Mouse (Mus musculus): ENCODE results near the gene Phldb2. TPM values are rescaled to one million over a fixed set of nuclear protein-coding genes. Genes with fewer than 3 reads are reported as not detected.
A peak's percentile ranks its signal among the peaks of the same experiment; 100 is the strongest.

Gene Phldb2
- polyA plus RNA-seq, 1 experiment from 2014 or later = 32.9 TPM

DNA sequence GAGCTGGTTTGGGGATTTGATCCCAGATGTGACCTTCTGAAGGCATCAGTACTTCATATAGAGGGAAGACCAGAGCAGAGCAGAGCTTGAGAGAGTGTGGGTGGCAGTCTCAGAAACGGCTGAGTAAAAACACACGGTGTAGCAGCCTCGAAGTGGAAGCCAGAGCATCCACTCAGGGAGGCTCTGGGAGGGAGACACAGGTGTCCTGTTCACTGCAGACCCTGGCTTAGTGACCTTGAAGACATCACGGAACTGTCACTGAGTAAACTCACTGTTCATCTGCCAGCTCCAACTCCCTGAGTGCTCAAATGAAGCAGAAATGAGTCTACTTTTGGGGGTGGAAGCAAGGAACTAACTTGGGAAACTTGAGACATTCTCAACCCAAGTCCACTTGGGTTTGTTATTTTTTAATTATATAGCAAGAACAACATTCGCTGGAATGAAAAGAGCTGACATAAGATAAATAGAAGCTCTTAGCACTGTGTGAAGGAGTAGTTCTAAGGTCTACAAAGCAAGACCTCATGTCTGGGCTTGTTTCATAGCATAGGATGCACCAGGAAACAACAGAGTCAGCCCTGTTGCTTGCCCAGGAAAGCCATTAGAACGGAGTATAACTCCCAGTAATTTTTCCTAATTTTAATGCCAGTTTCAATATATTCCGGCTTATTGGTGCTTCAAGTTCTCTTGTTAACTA lies 187.4 kb downstream of the Phldb2 start:
- no peak for ATAC-seq (ENCODE audit: low FRiP score, low read depth)
- Histone ChIP-seq H3K27me3 (replicated peaks) (no peaks in the 10 kb centered on the region), H3K27ac (no peak overlapping the region), H3K4me1 (peaks cover 7% of the 10 kb centered on the region; the same call in 1 of the 2 replicates), H3K36me3 (peaks cover 2% of the 10 kb centered on the region; the same call in 1 of the 2 replicates), H3K9me3 (no peaks in the 10 kb centered on the region), H3K4me2 (replicated peaks) (no peak overlapping the region), H3K4me3 (no peak overlapping the region), H3K9ac (no peak overlapping the region)
- 90% methylated on average over 7 of the region's 7 CpGs for WGBS

GRCm38 (mm10) chr16:45765102-45765501 lies 188.3 kb downstream of the Phldb2 start:
- WGBS = 88% methylated on average over 3 of the region's 3 CpGs
- H3K4me3 ChIP-seq = no peak overlapping the region
- H3K4me1 ChIP-seq = peaks cover 7% of the 10 kb centered on the region; the same call in 1 of the 2 replicates
- no peak overlapping the region for H3K27ac ChIP-seq
- H3K9ac ChIP-seq = no peak overlapping the region
- no peaks in the 10 kb centered on the region for H3K27me3 ChIP-seq (replicated peaks)
- H3K36me3 ChIP-seq = no peaks in the 10 kb centered on the region; the same call in 1 of the 2 replicates
- no peaks in the 10 kb centered on the region for H3K9me3 ChIP-seq
- ATAC-seq (ENCODE audit: low FRiP score, low read depth) = no peak
- H3K4me2 ChIP-seq (replicated peaks) = no peak overlapping the region

GRCm38 (mm10) chr16:45762859-45763505 lies 190.4 kb downstream of the Phldb2 start:
- Histone ChIP-seq H3K36me3 (no peaks in the 10 kb centered on the region; the same call in 1 of the 2 replicates), H3K9me3 (no peaks in the 10 kb centered on the region), H3K4me3 (no peak overlapping the region), H3K9ac (no peak overlapping the region), H3K4me2 (replicated peaks) (no peak overlapping the region), H3K27me3 (replicated peaks) (no peaks in the 10 kb centered on the region), H3K27ac (no peak overlapping the region), H3K4me1 (0 out of 2 replicates have a peak, but pooled peaks cover 2% of the 10 kb centered on the region)
- 70% methylated on average over 13 of the region's 13 CpGs for WGBS
- no peak for ATAC-seq (ENCODE audit: low FRiP score, low read depth)

DNA sequence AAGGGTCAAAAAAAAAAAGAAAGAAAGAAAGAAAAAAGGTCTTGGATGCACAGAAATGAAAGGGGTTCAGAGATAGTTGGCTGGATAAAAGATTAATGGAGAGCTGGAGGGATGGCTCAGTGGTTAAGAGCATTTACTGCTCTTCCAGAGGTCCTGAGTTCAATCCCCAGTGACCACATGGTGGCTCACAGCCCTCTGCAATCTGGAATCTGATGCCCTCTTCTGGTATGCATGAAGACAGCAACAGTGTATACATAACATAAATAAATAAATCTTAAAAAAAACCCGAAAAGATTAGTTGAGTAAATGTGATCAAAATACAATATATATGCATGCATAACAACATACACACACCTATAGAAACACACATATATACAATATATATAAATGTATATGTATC lies 192.0 kb downstream of the Phldb2 start:
- Histone ChIP-seq H3K9ac (no peak overlapping the region), H3K4me1 (no peaks in the 10 kb centered on the region), H3K27me3 (replicated peaks) (no peaks in the 10 kb centered on the region), H3K4me3 (no peak overlapping the region), H3K4me2 (replicated peaks) (no peak overlapping the region), H3K27ac (no peak overlapping the region), H3K36me3 (no peaks in the 10 kb centered on the region; the same call in 1 of the 2 replicates), H3K9me3 (no peaks in the 10 kb centered on the region)
- ATAC-seq (ENCODE audit: low FRiP score, low read depth) = no peak
- 80% methylated on average over 1 of the region's 1 CpGs for WGBS

DNA sequence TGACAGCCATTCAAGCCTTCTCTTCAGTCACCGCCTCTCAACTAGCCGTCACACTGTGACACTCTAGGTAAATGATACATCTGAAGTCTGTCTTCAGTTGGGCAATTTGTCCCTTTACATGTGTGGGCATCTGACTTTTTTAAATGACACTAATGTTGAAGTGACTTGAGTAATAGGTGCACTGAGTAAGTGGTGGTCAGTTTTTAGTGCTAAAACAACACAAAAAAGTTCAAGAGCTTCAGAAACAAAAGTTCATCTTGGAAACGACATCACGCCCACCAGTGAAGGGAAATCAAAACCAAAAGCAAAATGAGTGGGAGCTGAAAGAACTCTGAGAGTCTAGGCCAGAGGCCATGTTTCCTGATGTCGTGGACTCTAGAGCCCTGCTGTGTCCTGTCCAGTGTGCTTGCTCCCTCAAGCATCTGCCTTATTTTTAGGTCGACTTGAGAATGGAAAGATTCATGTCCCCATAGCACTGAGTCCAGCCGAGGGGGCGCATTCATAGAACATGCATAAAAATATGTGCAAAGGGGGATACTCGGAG lies 194.6 kb downstream of the Phldb2 start:
- H3K4me2 ChIP-seq (replicated peaks) = no peak overlapping the region
- no peaks in the 10 kb centered on the region; the same call in 1 of the 2 replicates for H3K36me3 ChIP-seq
- 87% methylated on average over 9 of the region's 9 CpGs for WGBS
- no peak overlapping the region for H3K27ac ChIP-seq
- H3K4me3 ChIP-seq = no peak overlapping the region
- no peak overlapping the region for H3K9ac ChIP-seq
- ATAC-seq (ENCODE audit: low FRiP score, low read depth) = no peak
- H3K9me3 ChIP-seq = no peaks in the 10 kb centered on the region
- no peaks in the 10 kb centered on the region for H3K27me3 ChIP-seq (replicated peaks)
- H3K4me1 ChIP-seq = no peaks in the 10 kb centered on the region

DNA sequence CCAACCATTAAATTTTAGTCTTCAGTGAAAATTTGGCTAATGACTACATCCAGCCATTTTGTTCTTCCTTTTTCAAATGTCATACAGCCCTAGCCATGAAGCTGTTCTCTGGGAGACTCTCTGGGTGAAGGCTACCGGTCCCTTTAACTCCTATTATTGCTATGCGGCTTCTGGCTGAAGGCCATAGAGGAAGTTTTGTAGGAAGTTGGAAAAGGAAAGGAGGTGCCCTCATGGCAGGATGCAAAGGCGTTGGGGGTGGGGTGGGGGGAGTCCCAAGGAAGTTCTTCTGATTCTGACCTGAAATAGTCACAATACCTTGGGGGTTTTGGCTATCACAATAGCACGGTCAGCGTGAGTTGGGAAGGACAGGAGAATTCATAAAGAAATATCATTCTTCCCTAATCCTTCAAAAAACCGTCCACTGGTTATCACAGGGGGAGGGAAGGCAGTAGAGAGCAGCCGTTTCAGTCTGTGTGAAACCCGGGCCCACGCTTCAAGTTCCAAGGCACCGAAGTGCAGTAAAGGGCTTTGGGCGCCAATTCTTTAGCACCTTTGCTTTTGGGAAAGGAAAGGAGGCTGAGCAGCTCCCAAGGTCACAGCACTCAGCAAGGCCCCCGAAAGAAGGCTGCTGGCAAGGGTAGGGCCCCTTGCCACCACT lies 195.8 kb downstream of the Phldb2 start:
- Histone ChIP-seq H3K9ac (no peak overlapping the region), H3K36me3 (no peaks in the 10 kb centered on the region; the same call in 1 of the 2 replicates), H3K27me3 (replicated peaks) (no peaks in the 10 kb centered on the region), H3K27ac (no peak overlapping the region), H3K9me3 (no peaks in the 10 kb centered on the region), H3K4me3 (no peak overlapping the region), H3K4me1 (no peaks in the 10 kb centered on the region), H3K4me2 (replicated peaks) (no peak overlapping the region)
- WGBS = 90% methylated on average over 12 of the region's 12 CpGs
- peak; percentile 58 for ATAC-seq (ENCODE audit: low FRiP score, low read depth)

DNA sequence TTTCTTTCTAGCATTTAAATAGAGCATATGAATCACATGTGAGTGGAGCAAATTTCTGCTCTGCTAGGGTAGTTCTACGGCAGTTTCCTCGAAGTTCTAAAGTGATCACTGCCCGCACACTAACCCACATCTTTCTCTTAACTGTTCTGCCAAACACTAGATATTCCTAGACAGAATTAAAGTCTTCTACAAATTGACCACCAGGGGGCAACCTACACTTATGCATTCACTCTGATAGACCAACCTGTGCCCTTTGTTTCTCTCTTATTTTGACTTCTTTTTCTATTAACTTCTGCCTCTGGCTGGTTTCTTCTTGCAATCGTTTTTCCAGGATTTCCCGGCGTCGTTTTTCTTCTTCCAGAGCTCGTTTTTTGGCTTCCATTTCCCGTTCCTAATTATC lies 196.5 kb downstream of the Phldb2 start:
- no peak overlapping the region for H3K27ac ChIP-seq
- 51% methylated on average over 9 of the region's 9 CpGs for WGBS
- H3K4me3 ChIP-seq = no peak overlapping the region
- H3K27me3 ChIP-seq (replicated peaks) = no peaks in the 10 kb centered on the region
- H3K36me3 ChIP-seq = no peaks in the 10 kb centered on the region; the same call in 1 of the 2 replicates
- peak; percentile 82 for ATAC-seq (ENCODE audit: low FRiP score, low read depth)
- H3K4me1 ChIP-seq = no peaks in the 10 kb centered on the region
- H3K9ac ChIP-seq = no peak overlapping the region
- H3K4me2 ChIP-seq (replicated peaks) = no peak overlapping the region
- H3K9me3 ChIP-seq = no peaks in the 10 kb centered on the region

GRCm38 (mm10) chr16:45743591-45744144 lies 209.7 kb downstream of the Phldb2 start:
- Histone ChIP-seq H3K27me3 (replicated peaks) (no peaks in the 10 kb centered on the region), H3K36me3 (no peaks in the 10 kb centered on the region), H3K9ac (no peak overlapping the region), H3K9me3 (no peaks in the 10 kb centered on the region), H3K4me3 (no peak overlapping the region), H3K4me1 (peaks cover 8% of the 10 kb centered on the region), H3K27ac (no peak overlapping the region), H3K4me2 (replicated peaks) (peak overlapping the region; percentile 62)
- 75% methylated on average over 4 of the region's 4 CpGs for WGBS
- 0 out of 2 replicates have a peak, but pooled peaks have one; percentile 6 for ATAC-seq (ENCODE audit: low FRiP score, low read depth)

GRCm38 (mm10) chr16:45742615-45743476 lies 210.6 kb downstream of the Phldb2 start, which contains the start of gene Abhd10:
Gene Abhd10 (minus strand): TSS chr16:45742955.
- peak within 1 kb of the TSS; percentile 85 for H3K27ac ChIP-seq
- peak; percentile 97 for ATAC-seq (ENCODE audit: low FRiP score, low read depth)
- WGBS = 2% methylated on average over 51 of the region's 51 CpGs

DNA sequence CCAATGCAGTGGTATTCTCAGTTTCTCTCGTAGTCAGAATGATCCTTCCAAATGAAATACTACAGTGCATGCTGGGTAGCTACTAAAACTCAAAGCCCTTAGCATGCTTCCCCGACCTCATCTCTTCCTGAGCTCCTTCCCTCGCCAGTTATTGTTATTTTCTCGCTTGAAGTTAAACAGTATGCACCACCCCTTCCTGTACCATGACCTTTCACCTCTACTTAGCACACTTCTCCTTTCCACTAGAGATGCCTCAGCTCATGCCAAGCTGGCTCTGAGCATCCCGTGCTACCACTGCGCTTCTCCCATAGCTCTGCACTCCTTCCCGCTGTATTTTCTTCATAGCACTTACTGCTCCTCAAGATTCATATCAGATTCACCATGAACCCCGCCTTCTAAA lies 215.5 kb downstream of the Phldb2 start:
- Histone ChIP-seq H3K36me3 (peaks cover 36% of the 10 kb centered on the region), H3K27ac (no peak overlapping the region), H3K4me1 (peaks cover 8% of the 10 kb centered on the region), H3K4me2 (replicated peaks) (no peak overlapping the region), H3K4me3 (no peak overlapping the region), H3K9ac (no peak overlapping the region), H3K9me3 (no peaks in the 10 kb centered on the region), H3K27me3 (replicated peaks) (no peaks in the 10 kb centered on the region)
- WGBS = 94% methylated on average over 8 of the region's 8 CpGs
- ATAC-seq (ENCODE audit: low FRiP score, low read depth) = no peak

More at GRCm38 (mm10) chr16:45742615-45743476, 210.6 kb downstream of the Phldb2 start, which contains the start of gene Abhd10:
- H3K9me3 ChIP-seq = no peaks in the 10 kb centered on the region
- peak within 1 kb of the TSS; percentile 62 for H3K4me2 ChIP-seq (replicated peaks)
- H3K4me3 ChIP-seq = peak within 1 kb of the TSS; percentile 77
- peak within 1 kb of the TSS; percentile 84 for H3K9ac ChIP-seq
- H3K27me3 ChIP-seq (replicated peaks) = no peaks in the 10 kb centered on the region
- no peaks in the 10 kb centered on the region for H3K36me3 ChIP-seq
- peaks cover 8% of the 10 kb centered on the region for H3K4me1 ChIP-seq

DNA sequence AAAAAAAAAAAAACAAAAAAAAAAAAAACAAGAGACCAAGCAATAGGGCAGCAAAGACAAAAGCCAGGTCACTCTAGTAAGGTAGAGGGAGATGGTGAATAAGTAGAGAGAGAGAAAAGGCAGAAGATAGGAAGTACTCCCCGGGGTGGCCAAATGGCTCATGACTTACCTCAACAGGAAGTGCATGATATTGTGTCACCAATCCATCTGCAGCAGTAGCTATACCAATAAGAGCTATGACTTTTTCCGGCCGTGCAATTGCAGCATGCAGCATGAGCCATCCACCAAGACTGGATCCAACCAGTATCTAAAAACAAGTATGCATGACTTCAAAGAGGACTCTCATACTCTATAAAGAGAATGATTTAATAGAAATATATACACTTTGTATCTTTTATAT lies 216.7 kb downstream of the Phldb2 start:
- H3K4me1 ChIP-seq = peaks cover 8% of the 10 kb centered on the region
- 93% methylated on average over 3 of the region's 3 CpGs for WGBS
- no peak for ATAC-seq (ENCODE audit: low FRiP score, low read depth)
- no peaks in the 10 kb centered on the region for H3K27me3 ChIP-seq (replicated peaks)
- no peak overlapping the region for H3K4me2 ChIP-seq (replicated peaks)
- no peak overlapping the region for H3K9ac ChIP-seq
- H3K36me3 ChIP-seq = peaks cover 41% of the 10 kb centered on the region
- no peak overlapping the region for H3K27ac ChIP-seq
- H3K9me3 ChIP-seq = no peaks in the 10 kb centered on the region
- H3K4me3 ChIP-seq = no peak overlapping the region
